Mouse (Mus musculus) megakaryocyte, embryonic 14.5 days (primary cell): ENCODE measurements at regions not wholly inside any gene's neighbourhood (a gene's known extent, or its start where the extent isn't known, plus 50 kb on each side); places are given as distances from the start of the nearest gene placed in this dataset.

Experiments used
- FLI1 ChIP-seq: IDR thresholded peaks from 2 replicates; pipeline ENCODE4 v1.6.1; 2012; ENCODE audit warnings: low read length, inconsistent platforms, mixed read lengths
- GATA1 ChIP-seq: IDR thresholded peaks from 3 replicates; pipeline ENCODE4 v1.6.1; 2012; ENCODE audit warnings: mixed read lengths, low read length, inconsistent platforms, borderline replicate concordance

DNA sequence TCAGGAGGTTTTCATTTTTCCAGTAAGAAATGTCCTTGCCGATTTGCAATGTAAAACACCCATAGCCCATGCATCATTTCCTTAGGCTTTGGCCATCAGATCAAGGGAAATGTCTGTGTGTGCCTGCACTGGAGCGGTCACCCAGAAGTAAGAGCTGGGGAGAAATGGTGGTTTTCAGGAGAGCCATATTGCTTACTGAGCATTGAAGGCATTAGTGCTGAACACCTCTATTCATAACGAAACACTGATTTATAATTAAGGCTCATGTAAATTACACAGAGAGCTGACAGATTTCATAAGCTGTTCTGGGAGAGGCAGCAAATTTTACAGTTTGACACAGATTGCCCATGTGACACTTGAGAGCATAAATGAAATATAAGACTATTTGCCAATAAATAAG lies 1047.6 kb downstream of the Car8 start:
- TF ChIP-seq FLI1 (no peak), GATA1 (no peak)
